18 mouse cellular contexts compared by ENCODE assay signal in the genomic region with DNA sequence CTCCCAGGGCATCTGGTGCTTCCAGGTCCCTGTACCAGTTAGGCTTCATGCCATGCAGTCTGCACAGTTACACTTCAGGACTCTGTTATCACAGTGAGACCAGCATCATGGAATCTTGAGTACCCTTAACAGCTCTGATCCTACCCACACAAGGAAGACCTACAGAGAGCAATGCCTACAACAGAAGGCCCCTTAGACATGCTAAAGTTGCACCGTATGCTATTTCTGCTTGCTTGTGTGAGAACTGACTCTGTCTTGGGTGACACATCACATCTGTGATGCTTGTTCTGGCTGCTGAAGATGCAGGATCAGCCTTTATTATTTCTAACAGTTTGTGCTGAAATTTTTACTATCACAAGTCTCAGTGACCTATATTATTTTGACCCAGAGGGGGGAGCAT.
"Had no signal": no experiment of that assay in that cellular context is flagged by ENCODE, and none has a peak within 500 bp of the region (broad histone marks: within the 10 kb centered on the region; RNA-seq: fewer than 3 reads in every experiment).

No protein-coding gene starts in this region.

- H3K4me2 ChIP-seq: limb, embryonic 12.5 days; limb, embryonic 15.5 days; liver, embryonic 11.5 days; lung, embryonic 14.5 days; midbrain, embryonic 11.5 days had no signal

- H3K4me1 ChIP-seq: limb, embryonic 15.5 days had no signal

- H3K27me3 ChIP-seq: limb, embryonic 12.5 days; limb, embryonic 15.5 days had no signal

- ATAC-seq: intestine, embryonic 16.5 days; liver, postnatal 0 days had no signal

- H3K9ac ChIP-seq: limb, embryonic 12.5 days; limb, embryonic 15.5 days; liver, embryonic 14.5 days; liver, postnatal 0 days; lung, embryonic 14.5 days had no signal

- H3K27ac ChIP-seq: left cerebral cortex, adult 2 months; limb, embryonic 12.5 days; limb, embryonic 15.5 days; liver, embryonic 14.5 days; stomach, postnatal 0 days had no signal

- DNase-seq: kidney, adult 18-20 months; kidney, adult 9 months; left cerebral cortex, postnatal 4 days; liver, postnatal 0 days; lung, embryonic 14.5 days; midbrain, embryonic 14.5 days; right cerebral cortex, postnatal 4 days; thymus, adult 2 months; thymus, postnatal 14 days; thymus, postnatal 4 days had no signal

- H3K4me3 ChIP-seq: left cerebral cortex, adult 2 months; limb, embryonic 12.5 days; limb, embryonic 15.5 days had no signal

- H3K36me3 ChIP-seq: limb, embryonic 12.5 days; limb, embryonic 15.5 days had no signal
